Mouse (Mus musculus) cerebellum, adult 2 months (tissue): ENCODE results near the gene Inmt.

Experiments used
- CTCF ChIP-seq: fragments of 200-500 bp; IDR thresholded peaks from 2 replicates; pipeline ENCODE4 v1.5.1; 2011; ENCODE audit warnings: low read depth, mild to moderate bottlenecking, control low read depth, low read length, moderate library complexity, borderline replicate concordance; ENCODE audit not compliant: insufficient read depth
- POLR2A ChIP-seq: fragments of 200-500 bp; IDR thresholded peaks from 2 replicates; pipeline ENCODE4 v1.6.1; 2011; ENCODE audit warnings: low read length, control low read depth, borderline replicate concordance; ENCODE audit not compliant: insufficient read depth

DNA sequence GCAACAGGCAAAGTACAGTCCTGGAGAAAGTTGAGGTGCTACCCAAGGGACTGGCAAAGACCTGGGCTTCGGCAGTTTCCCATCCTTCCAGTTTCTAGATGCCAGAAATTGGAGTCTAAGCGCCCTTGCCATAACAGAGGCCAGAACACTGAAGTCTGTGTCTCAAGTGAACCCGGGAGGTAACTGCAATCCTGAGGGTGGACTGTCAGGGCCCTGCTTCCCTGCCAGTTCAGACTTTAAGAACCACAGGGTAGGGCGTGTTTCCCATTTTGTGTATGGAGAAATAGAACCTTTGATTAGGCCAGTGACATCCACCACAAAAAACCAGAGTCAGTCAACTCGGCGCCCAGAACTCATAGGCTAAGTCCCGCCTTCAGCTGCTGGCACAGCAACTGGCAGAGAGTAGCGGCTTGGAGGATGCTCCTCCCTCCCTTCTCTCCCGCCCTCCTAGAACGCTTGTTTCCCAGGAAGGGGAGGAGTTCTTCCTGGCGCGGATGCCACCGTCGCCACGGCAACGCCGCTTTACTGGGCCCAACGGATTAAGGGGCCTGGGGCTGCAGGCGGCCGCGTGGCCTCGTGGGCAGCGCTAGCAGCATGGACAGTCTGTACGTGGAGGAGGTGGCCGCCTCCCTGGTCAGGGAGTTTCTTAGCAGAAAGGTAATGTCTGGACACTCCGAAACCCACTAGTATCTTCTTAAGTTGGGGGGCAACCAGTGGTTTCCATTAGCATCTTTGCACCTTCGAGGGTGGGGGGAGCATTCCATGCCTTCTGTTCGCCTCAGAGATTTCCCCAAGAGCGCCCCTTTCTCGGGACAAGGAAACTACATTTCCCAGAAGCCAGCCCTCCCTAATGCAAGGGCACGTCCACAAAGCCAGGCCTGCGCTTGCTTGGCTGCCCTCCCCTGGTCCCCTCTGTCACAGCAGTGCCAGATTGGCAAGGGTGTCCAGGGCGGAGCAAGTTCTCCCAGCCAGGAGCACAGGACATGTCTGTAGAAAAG is 28.4 kb upstream of the Inmt start, which contains the start of gene Mindy4:
- 0 out of 2 replicates have a peak, but pooled peaks have one; percentile 24 for TF ChIP-seq POLR2A
- TF ChIP-seq CTCF = no peak; the same call in 1 of the 2 replicates
